Mouse (Mus musculus): ENCODE measurements around the gene Alx3. TPM values are rescaled to one million over a fixed set of nuclear protein-coding genes. Genes with fewer than 3 reads are reported as not detected.

The Alx3 gene
- polyA plus RNA-seq (2015; fragmentation: Nextera tagmentation; extraction: Ambion mirVana), result 2.3 and 2.9 TPM in 2 replicates

DNA sequence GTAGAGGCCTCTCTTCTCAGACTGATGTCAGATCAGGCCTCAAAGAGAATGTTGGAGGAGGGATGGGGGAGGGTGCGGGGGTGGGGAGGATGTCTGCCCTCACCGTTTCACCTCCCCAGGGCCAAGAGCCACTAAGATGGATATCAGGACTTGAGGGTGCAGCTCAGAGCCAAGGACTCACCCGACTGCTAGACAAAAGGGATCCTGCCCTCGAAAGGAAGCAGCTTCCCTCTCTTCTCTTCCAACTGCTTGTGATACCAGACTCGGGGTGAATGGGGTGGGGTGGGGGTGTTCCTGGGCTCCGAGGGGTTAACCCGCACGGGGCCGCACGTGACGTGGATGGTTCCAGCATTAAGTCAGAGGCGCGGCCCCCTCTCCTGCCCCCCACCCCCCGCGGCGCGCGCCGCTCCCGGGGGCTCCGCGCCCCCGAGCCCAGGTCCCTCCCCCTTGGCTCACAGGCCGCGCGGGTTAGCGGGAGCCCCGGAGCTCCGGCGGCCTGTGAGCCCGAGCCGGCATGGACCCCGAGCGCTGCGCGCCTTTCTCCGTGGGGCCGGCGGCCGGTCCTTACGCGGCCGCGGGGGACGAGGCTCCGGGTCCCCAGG is at the start of gene Alx3:
Gene Alx3, plus strand, starts transcription at position 370 of the 602 bp plus-strand sequence.
- H3K9ac ChIP-seq, result peak within 1 kb of the TSS; percentile 56
- peak within 1 kb of the TSS; percentile 68 for H3K4me2 ChIP-seq
- H3K36me3 ChIP-seq (ENCODE audit: poor library complexity, severe bottlenecking), result no peaks in the 10 kb centered on the region
- H3K9me3 ChIP-seq (replicated peaks), result no peaks in the 10 kb centered on the region
- peaks cover 87% of the 10 kb centered on the region for H3K27me3 ChIP-seq
- peak within 1 kb of the TSS; percentile 37 for H3K4me3 ChIP-seq
- ATAC-seq, result peak; percentile 7; the same call in 1 of the 2 replicates
- WGBS, result 1% methylated on average over 39 of the region's 46 CpGs
- no peak within 1 kb of the TSS for H3K27ac ChIP-seq
- peaks cover 25% of the 10 kb centered on the region for H3K4me1 ChIP-seq

- WGBS, result 81% methylated on average over 5 of the region's 5 CpGs
- Histone ChIP-seq H3K27me3 (no peaks in the 10 kb centered on the region), H3K4me2 (no peak overlapping the region), H3K9ac (no peak overlapping the region), H3K9me3 (replicated peaks) (no peaks in the 10 kb centered on the region), H3K36me3 (ENCODE audit: poor library complexity, severe bottlenecking) (no peaks in the 10 kb centered on the region), H3K4me3 (no peak overlapping the region), H3K4me1 (peaks cover 8% of the 10 kb centered on the region; the same call in 1 of the 2 replicates), H3K27ac (no peak overlapping the region)
- ATAC-seq, result no peak; the same call in 1 of the 2 replicates
These were observed 49.6 kb upstream of the Alx3 start for GRCm38 (mm10) chr3:107545278-107545677.

DNA sequence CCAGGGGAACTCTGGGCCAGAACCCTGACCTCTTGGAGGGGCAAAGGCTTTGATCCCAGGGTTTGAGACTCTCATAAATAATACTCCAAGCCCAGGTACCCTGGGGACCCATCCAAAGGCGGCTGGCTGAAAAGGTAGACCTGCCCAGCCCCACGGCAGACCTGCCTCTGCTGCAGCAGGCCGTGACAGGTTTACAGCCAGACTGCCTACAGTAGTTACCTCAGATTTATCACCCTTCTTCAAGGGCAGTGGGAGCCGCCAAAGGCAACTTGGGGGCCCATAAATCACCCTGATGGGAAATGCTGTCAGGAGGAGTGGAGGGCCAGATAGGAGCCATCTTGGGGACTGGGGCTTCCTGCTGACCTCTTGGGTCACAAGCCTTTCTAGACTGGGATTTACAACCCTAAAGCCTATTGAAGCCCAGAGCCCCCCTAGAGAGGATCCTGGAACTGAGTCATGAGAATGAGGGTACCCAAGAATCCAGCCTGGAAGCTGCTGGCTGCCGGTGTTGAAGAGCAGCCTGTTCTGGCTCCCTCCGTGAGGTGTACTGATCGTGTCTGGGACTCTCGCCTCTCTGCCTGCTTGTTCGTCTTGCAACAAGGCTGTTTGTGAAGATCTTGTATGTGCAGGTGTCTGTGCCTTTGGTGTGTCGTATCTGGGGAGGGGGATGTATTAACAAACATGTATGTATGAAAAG is 49.0 kb upstream of the Alx3 start:
- H3K4me1 ChIP-seq, result peaks cover 8% of the 10 kb centered on the region; the same call in 1 of the 2 replicates
- no peaks in the 10 kb centered on the region for H3K27me3 ChIP-seq
- 87% methylated on average over 10 of the region's 10 CpGs for WGBS
- 0 out of 2 replicates have a peak overlapping the region, but pooled peaks have one; percentile 1 for H3K27ac ChIP-seq
- H3K4me3 ChIP-seq, result no peak overlapping the region
- no peaks in the 10 kb centered on the region for H3K36me3 ChIP-seq (ENCODE audit: poor library complexity, severe bottlenecking)
- H3K4me2 ChIP-seq, result no peak overlapping the region
- no peak overlapping the region for H3K9ac ChIP-seq
- ATAC-seq, result no peak
- no peaks in the 10 kb centered on the region for H3K9me3 ChIP-seq (replicated peaks)

DNA sequence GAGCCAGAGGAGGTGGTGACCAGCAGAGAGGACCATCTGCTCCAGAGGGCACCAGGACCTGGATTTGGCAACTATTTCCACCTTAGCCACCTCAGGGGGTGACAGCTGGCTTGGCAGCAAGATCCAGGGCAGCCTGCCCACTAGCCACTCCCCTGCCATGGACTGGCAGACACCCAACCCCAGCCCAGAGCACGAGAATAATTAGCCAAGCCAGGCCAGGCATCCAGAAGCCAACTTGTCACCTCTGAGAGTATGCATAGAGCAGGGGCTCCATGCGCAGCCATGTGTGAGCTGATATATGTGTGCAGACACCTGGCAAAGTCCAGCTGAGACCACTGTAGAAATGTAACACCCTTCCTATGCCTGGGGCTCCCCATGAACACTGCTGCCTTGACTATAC is 47.9 kb upstream of the Alx3 start:
- Histone ChIP-seq H3K9ac (no peak overlapping the region), H3K27ac (no peak overlapping the region), H3K36me3 (ENCODE audit: poor library complexity, severe bottlenecking) (no peaks in the 10 kb centered on the region), H3K4me1 (peaks cover 8% of the 10 kb centered on the region; the same call in 1 of the 2 replicates), H3K4me3 (no peak overlapping the region), H3K9me3 (replicated peaks) (no peaks in the 10 kb centered on the region), H3K4me2 (no peak overlapping the region), H3K27me3 (no peaks in the 10 kb centered on the region)
- WGBS, result 65% methylated on average over 2 of the region's 2 CpGs
- peak; percentile 72 for ATAC-seq

- Histone ChIP-seq H3K4me2 (no peak overlapping the region), H3K9me3 (replicated peaks) (no peaks in the 10 kb centered on the region), H3K4me3 (no peak overlapping the region), H3K9ac (no peak overlapping the region), H3K36me3 (ENCODE audit: poor library complexity, severe bottlenecking) (no peaks in the 10 kb centered on the region), H3K27ac (no peak overlapping the region), H3K27me3 (no peaks in the 10 kb centered on the region), H3K4me1 (peaks cover 8% of the 10 kb centered on the region; the same call in 1 of the 2 replicates)
- WGBS, result 71% methylated on average over 17 of the region's 17 CpGs
- ATAC-seq, result peak; percentile 62
These were observed 44.3 kb upstream of the Alx3 start for GRCm38 (mm10) chr3:107550409-107551049.

DNA sequence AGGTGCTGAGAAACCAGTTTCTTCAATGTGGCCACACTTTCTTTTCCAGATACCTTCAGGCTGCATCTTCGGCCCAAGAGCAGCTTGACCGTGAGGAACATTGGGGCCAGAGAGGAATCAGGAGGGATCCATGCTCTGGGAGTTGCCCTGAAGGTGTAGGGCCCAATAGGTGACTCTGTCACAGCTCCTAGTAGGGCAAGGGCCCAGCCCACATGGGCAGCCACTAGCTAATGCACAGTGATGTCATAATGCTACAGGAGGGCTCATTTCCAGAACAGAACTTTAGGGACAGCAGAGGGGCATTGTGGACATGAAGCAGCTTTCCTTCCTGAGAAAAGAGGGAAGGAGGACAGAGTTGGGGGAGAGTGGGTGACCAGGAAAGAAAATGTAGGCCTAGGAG is 40.0 kb upstream of the Alx3 start, which contains the start of gene Ubl4b:
Gene Ubl4b, minus strand, starts transcription at position 232 of the 400 bp plus-strand sequence.
- no peak within 1 kb of the TSS for H3K4me3 ChIP-seq
- 94% methylated on average over 2 of the region's 2 CpGs for WGBS
- no peaks in the 10 kb centered on the region for H3K4me1 ChIP-seq
- no peaks in the 10 kb centered on the region for H3K27me3 ChIP-seq
- no peak within 1 kb of the TSS for H3K4me2 ChIP-seq
- H3K9ac ChIP-seq, result no peak within 1 kb of the TSS
- H3K36me3 ChIP-seq (ENCODE audit: poor library complexity, severe bottlenecking), result no peaks in the 10 kb centered on the region
- no peaks in the 10 kb centered on the region for H3K9me3 ChIP-seq (replicated peaks)
- ATAC-seq, result no peak
- H3K27ac ChIP-seq, result no peak within 1 kb of the TSS

DNA sequence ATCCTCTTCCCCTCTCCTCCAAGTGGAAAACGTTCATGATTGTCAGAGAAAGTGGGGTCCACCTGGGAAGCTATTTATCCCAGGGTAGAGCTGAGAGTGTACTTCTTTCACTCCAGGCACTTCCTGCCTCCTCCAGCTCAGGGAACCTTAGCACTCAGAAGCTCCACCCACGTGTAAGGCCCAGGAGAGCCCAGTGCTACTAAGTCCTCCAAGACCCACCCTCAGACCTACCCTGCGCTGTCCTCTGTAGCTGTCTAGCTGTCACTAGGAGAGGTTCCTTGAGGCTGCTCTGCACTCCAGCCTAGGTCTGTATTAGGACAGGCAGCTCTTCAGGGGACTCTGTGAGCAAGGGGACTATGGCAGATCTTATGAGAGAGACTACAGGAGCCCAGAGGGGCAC is 36.1 kb upstream of the Alx3 start:
- no peak overlapping the region for H3K4me3 ChIP-seq
- H3K9me3 ChIP-seq (replicated peaks), result no peaks in the 10 kb centered on the region
- H3K27me3 ChIP-seq, result no peaks in the 10 kb centered on the region
- H3K27ac ChIP-seq, result no peak overlapping the region
- H3K9ac ChIP-seq, result no peak overlapping the region
- ATAC-seq, result no peak
- H3K4me2 ChIP-seq, result no peak overlapping the region
- H3K36me3 ChIP-seq (ENCODE audit: poor library complexity, severe bottlenecking), result no peaks in the 10 kb centered on the region
- H3K4me1 ChIP-seq, result no peaks in the 10 kb centered on the region
- 41% methylated on average over 3 of the region's 3 CpGs for WGBS

DNA sequence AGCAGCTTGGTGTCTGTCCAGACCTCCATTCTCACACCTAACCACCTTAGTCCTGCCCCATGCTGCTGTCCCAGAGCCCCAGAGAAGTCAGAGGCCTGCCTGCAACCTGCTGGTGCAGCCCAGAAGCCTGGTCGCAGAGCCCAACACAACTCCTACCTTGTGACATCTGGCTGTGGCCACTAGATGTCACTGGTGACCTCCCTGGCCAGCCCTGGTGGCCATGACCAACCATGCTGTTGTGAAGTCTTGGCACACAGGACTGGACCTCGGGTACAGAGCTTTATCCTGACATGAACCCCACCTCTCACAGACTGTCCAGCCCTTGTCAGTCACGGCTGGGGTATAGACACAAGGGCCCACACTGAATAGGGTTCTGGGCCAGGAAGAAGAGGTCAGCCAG is 35.6 kb upstream of the Alx3 start:
- peak; percentile 50; the same call in 1 of the 2 replicates for ATAC-seq
- H3K9ac ChIP-seq, result no peak overlapping the region
- 15% methylated on average over 3 of the region's 3 CpGs for WGBS
- H3K4me1 ChIP-seq, result no peaks in the 10 kb centered on the region
- H3K4me3 ChIP-seq, result no peak overlapping the region
- no peaks in the 10 kb centered on the region for H3K27me3 ChIP-seq
- no peaks in the 10 kb centered on the region for H3K36me3 ChIP-seq (ENCODE audit: poor library complexity, severe bottlenecking)
- H3K4me2 ChIP-seq, result no peak overlapping the region
- H3K27ac ChIP-seq, result no peak overlapping the region
- H3K9me3 ChIP-seq (replicated peaks), result no peaks in the 10 kb centered on the region

- Histone ChIP-seq H3K4me3 (no peak overlapping the region), H3K27ac (no peak overlapping the region), H3K4me2 (no peak overlapping the region), H3K27me3 (peaks cover 4% of the 10 kb centered on the region; the same call in 1 of the 2 replicates), H3K36me3 (ENCODE audit: poor library complexity, severe bottlenecking) (no peaks in the 10 kb centered on the region), H3K9ac (no peak overlapping the region), H3K4me1 (no peaks in the 10 kb centered on the region), H3K9me3 (replicated peaks) (no peaks in the 10 kb centered on the region)
- ATAC-seq, result no peak
- WGBS, result 82% methylated on average over 2 of the region's 2 CpGs
These were observed 32.7 kb upstream of the Alx3 start for GRCm38 (mm10) chr3:107562104-107562503.

- H3K4me1 ChIP-seq, result no peaks in the 10 kb centered on the region
- H3K36me3 ChIP-seq (ENCODE audit: poor library complexity, severe bottlenecking), result no peaks in the 10 kb centered on the region
- H3K4me3 ChIP-seq, result no peak overlapping the region
- H3K9me3 ChIP-seq (replicated peaks), result no peaks in the 10 kb centered on the region
- 79% methylated on average over 4 of the region's 4 CpGs for WGBS
- no peak for ATAC-seq
- H3K4me2 ChIP-seq, result no peak overlapping the region
- peaks cover 4% of the 10 kb centered on the region; the same call in 1 of the 2 replicates for H3K27me3 ChIP-seq
- no peak overlapping the region for H3K9ac ChIP-seq
- H3K27ac ChIP-seq, result no peak overlapping the region
These were observed 32.2 kb upstream of the Alx3 start for GRCm38 (mm10) chr3:107562591-107562990.

GRCm38 (mm10) chr3:107563880-107564279 is 31.0 kb upstream of the Alx3 start:
- peaks cover 3% of the 10 kb centered on the region; the same call in 1 of the 2 replicates for H3K4me1 ChIP-seq
- H3K9ac ChIP-seq, result no peak overlapping the region
- peaks cover 4% of the 10 kb centered on the region; the same call in 1 of the 2 replicates for H3K27me3 ChIP-seq
- ATAC-seq, result no peak
- no peak overlapping the region for H3K27ac ChIP-seq
- H3K9me3 ChIP-seq (replicated peaks), result no peaks in the 10 kb centered on the region
- H3K36me3 ChIP-seq (ENCODE audit: poor library complexity, severe bottlenecking), result no peaks in the 10 kb centered on the region
- H3K4me3 ChIP-seq, result no peak overlapping the region
- WGBS, result 53% methylated on average over 4 of the region's 4 CpGs
- no peak overlapping the region for H3K4me2 ChIP-seq

DNA sequence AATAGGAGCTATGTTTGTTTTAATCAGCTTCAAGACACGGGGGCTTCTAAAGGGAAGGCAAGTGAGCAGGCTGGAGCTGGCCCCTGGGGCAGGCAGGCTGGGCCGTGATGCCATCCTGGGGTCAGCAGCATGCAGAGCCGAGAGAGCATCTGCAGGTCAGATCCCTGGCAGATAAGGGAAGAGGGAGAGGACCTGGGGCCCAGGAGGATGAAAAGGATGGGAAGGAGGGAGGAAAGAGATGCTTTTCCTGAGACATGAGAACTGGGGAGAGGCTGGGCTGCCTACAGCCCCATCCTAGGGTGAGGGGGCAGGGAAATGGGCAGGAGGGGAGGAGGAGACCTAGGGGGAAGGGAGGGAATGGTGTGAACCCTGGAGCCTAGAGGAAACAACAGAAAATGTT is 29.5 kb upstream of the Alx3 start:
- no peaks in the 10 kb centered on the region for H3K9me3 ChIP-seq (replicated peaks)
- H3K27ac ChIP-seq, result no peak overlapping the region
- no peak overlapping the region for H3K4me2 ChIP-seq
- peaks cover 4% of the 10 kb centered on the region; the same call in 1 of the 2 replicates for H3K27me3 ChIP-seq
- H3K4me1 ChIP-seq, result peaks cover 3% of the 10 kb centered on the region; the same call in 1 of the 2 replicates
- 46% methylated on average over 3 of the region's 3 CpGs for WGBS
- H3K4me3 ChIP-seq, result no peak overlapping the region
- ATAC-seq, result no peak
- no peaks in the 10 kb centered on the region for H3K36me3 ChIP-seq (ENCODE audit: poor library complexity, severe bottlenecking)
- H3K9ac ChIP-seq, result no peak overlapping the region
